Mouse (Mus musculus) cerebellum, postnatal 14 days (tissue): Measurements from ENCODE around the gene Anp32a.
A peak's percentile ranks its signal among the peaks of the same experiment; 100 is the strongest.

Experiments
- DNase-seq, 2 experiments: peaks; one replicate each; pipeline ENCODE4 v3.0.0; 2021; ENCODE audit warnings: mixed read lengths in 2 of 2

Anp32a gene

GRCm38 (mm10) chr9:62341123-62341486 is at the start of gene Anp32a:
Gene Anp32a, plus strand, starts transcription at chr9:62341293.
- DNase-seq = peak; percentile 100

- peak; percentile 93 for DNase-seq
Observed at GRCm38 (mm10) chr9:62295006-62295698, 45.9 kb upstream of the Anp32a start.

GRCm38 (mm10) chr9:62296891-62297290 is 44.2 kb upstream of the Anp32a start:
- no peak for DNase-seq

GRCm38 (mm10) chr9:62315556-62315955 is 25.5 kb upstream of the Anp32a start:
- no peak for DNase-seq

GRCm38 (mm10) chr9:62318729-62319128 is 22.4 kb upstream of the Anp32a start:
- DNase-seq = no peak

GRCm38 (mm10) chr9:62323816-62324215 is 17.3 kb upstream of the Anp32a start:
- DNase-seq = no peak

GRCm38 (mm10) chr9:62325965-62326364 is 15.1 kb upstream of the Anp32a start:
- DNase-seq = no peak

GRCm38 (mm10) chr9:62334298-62334825 is 6.7 kb upstream of the Anp32a start:
- DNase-seq = no peak

GRCm38 (mm10) chr9:62335396-62335795 is 5.7 kb upstream of the Anp32a start:
- DNase-seq = no peak

- peak; percentile 46 to 74 for DNase-seq
Observed at GRCm38 (mm10) chr9:62337924-62338635, 3.0 kb upstream of the Anp32a start.

- DNase-seq = no peak
Observed at GRCm38 (mm10) chr9:62338636-62339191, 2.4 kb upstream of the Anp32a start.

GRCm38 (mm10) chr9:62340301-62341122 is 581 bp upstream of the Anp32a start:
- no peak for DNase-seq

GRCm38 (mm10) chr9:62341701-62342440 is 778 bp downstream of the Anp32a start:
- DNase-seq = peak; percentile 67 to 70

- peak; percentile 69 to 73 for DNase-seq
Observed at GRCm38 (mm10) chr9:62342441-62343191, 1.5 kb downstream of the Anp32a start.

GRCm38 (mm10) chr9:62343192-62343903 is 2.3 kb downstream of the Anp32a start:
- DNase-seq = peak; percentile 86 to 89

GRCm38 (mm10) chr9:62343904-62344491 is 2.9 kb downstream of the Anp32a start:
- DNase-seq = peak; percentile 76

- DNase-seq = peak; percentile 73 to 74
Observed at GRCm38 (mm10) chr9:62344545-62344944, 3.5 kb downstream of the Anp32a start.

GRCm38 (mm10) chr9:62345081-62345481 is 4.0 kb downstream of the Anp32a start:
- DNase-seq = peak; percentile 34 to 45

- DNase-seq = peak in 1 of 2 experiments; percentile 45
Observed at GRCm38 (mm10) chr9:62345633-62346387, 4.7 kb downstream of the Anp32a start.

GRCm38 (mm10) chr9:62346388-62346679 is 5.2 kb downstream of the Anp32a start:
- peak in 1 of 2 experiments; percentile 27 for DNase-seq
